Mouse (Mus musculus) olfactory bulb, adult 2 months (tissue): ENCODE measurements around the gene Cd302.

Experiments used
- CTCF ChIP-seq: fragments of 200-500 bp; IDR thresholded peaks from 2 replicates; pipeline ENCODE4 v1.5.1; 2012; ENCODE audit warnings: low read depth, mild to moderate bottlenecking, low read length, moderate library complexity; ENCODE audit not compliant: insufficient read depth
- POLR2A ChIP-seq: fragments of 200-500 bp; IDR thresholded peaks from 2 replicates; pipeline ENCODE4 v1.6.1; 2012; ENCODE audit warnings: mild to moderate bottlenecking, low read depth, low read length, moderate library complexity; ENCODE audit not compliant: insufficient read depth

DNA sequence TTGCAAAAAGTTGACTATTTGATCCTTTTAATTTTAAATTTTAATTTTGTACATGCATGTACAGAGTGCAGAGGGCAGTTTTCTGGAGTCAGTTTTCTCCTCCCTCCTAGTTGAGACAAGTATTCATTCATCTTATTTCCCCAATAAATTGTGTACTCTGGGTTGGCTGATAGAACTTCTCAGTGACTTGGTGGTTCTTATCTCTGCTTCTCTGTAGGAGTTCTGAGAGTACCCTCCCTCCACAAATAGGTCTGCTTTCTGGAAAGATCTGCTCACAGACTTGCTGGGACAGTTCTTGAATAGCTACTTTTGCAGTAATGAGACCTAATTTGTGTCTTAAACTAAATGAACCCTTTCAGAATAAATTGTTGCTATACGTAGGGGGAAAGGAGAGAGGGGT lies 55.8 kb downstream of the Cd302 start:
- TF ChIP-seq CTCF (no peak), POLR2A (no peak)
